Mouse (Mus musculus) liver, postnatal 0 days (tissue): Measurements from ENCODE around the gene Dmc1.

ENCODE experiments used
- CTCF ChIP-seq: sonication (generic); IDR thresholded peaks from 2 replicates; pipeline ENCODE4 v1.5.1; 2016; ENCODE audit warnings: antibody characterized with exemption, low read depth
- EP300 ChIP-seq: IDR thresholded peaks from 2 replicates; pipeline ENCODE4 v1.6.1; 2016; ENCODE audit warnings: antibody characterized with exemption, low read depth, mild to moderate bottlenecking

DNA sequence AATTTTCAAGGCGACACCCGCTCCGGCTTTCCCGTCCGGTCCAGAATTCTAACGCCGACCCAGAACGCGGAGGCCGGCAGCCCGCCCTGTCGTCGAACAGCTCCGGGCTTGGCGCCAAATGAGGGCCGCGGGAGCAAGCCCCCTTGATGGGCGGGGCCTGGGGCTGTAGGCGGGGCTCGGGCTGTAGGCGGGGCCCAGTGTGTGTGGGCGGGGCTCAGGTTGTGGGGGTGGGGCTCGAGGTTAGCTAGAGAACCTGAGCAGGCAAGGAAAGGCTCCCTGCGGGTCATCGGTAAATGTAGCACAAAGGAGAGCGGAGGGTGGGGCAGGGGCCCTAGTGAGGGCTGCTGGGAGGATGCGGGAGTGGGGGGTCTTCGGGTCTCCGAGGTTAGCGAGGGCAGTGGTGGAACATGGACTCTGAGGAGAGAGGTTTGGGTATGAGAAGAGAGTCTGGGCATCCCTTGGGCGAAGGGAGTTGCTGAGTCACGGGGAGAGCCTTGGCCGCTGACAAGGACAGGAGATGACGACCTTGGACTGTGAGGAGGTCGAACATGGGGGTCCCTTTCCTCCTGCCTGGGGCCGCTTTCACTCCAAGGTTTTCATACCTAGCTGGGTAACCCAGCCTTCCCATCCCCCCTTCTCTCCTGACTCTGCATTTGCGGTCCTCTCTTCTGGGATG is at the start of gene Dmc1:
- no peak for TF ChIP-seq CTCF
- no peak for TF ChIP-seq EP300
